18 mouse cellular contexts compared by ENCODE assay signal in the genomic region with DNA sequence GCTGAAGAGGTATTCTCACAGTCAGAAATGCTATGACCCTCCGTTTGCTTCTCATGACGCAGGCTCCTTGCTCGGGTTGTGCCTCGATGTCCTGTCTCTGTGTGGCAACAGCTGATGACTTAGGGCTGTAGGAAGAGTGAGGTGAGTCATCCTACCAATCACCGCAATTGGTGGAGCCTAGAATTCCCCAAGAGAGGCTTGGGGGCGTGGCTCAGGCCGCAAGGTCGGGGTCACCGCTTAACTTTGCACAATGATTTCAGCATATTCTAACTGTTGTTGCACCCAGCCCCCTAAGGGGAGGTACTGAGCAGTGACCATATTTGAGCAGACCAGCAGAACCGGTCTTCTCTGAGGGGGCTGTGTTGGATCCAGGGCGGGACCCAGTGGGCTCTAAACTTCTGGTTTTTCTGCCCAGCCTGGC. TPM values are rescaled to one million over a fixed set of nuclear protein-coding genes. Genes with fewer than 3 reads are reported as not detected.
A peak's percentile ranks its signal among the peaks of the same experiment; 100 is the strongest.
DNase-seq lines count a peak whose midpoint lies in the region; ATAC-seq and TF ChIP-seq lines count a peak whose summit lies in the region.
"Had no signal": no experiment of that assay in that cellular context is flagged by ENCODE, and none has a peak within 500 bp of the region (broad histone marks: within the 10 kb centered on the region; RNA-seq: fewer than 3 reads in every experiment).

No protein-coding gene starts in this region.

- no peak for DNase-seq in lung, adult 2 months
- peak; percentile 81 for DNase-seq in NIH3T3 (ENCODE audit: low read depth)
- DNase-seq in fibroblast of lung, adult 2 months (ENCODE audit: low read depth): peak; percentile 65
- no peak for DNase-seq in frontal cortex, adult 2 months (ENCODE audit: extremely low spot score in 1 of 2, low spot score in 1 of 2)
- DNase-seq in frontal cortex, postnatal 14 days (ENCODE audit: low spot score in 2 of 2): no peak
- DNase-seq: cerebellum, adult 2 months; gastrocnemius, postnatal 14 days; kidney, adult 18-20 months; left cerebral cortex, postnatal 4 days had no signal

- H3K36me3 ChIP-seq in lung, embryonic 15.5 days: no peaks in the 10 kb centered on the region
- no peaks in the 10 kb centered on the region for H3K36me3 ChIP-seq in stomach, embryonic 16.5 days (ENCODE audit: control insufficient read depth, insufficient read depth, low read length)
- no peaks in the 10 kb centered on the region for H3K36me3 ChIP-seq in kidney, embryonic 16.5 days (ENCODE audit: insufficient read depth, low read length)
- H3K36me3 ChIP-seq: heart, embryonic 13.5 days; hindbrain, embryonic 12.5 days; liver, embryonic 15.5 days; midbrain, embryonic 13.5 days had no signal

- WGBS in lung, embryonic 15.5 days: 52% methylated on average over 11 of the region's 11 CpGs
- 52% methylated on average over 11 of the region's 11 CpGs for WGBS in lung, adult 2 months
- 53% methylated on average over 11 of the region's 11 CpGs for WGBS in stomach, embryonic 16.5 days
- WGBS in kidney, embryonic 16.5 days: 62% methylated on average over 11 of the region's 11 CpGs

- H3K27ac ChIP-seq in lung, embryonic 15.5 days: 0 out of 2 replicates have a peak overlapping the region, but pooled peaks have one; percentile 15
- peak overlapping the region; percentile 52; the same call in 1 of the 2 replicates for H3K27ac ChIP-seq in stomach, embryonic 16.5 days (ENCODE audit: low read length)
- H3K27ac ChIP-seq in kidney, embryonic 16.5 days (ENCODE audit: low read length): no peak overlapping the region
- H3K27ac ChIP-seq: heart, embryonic 13.5 days; hindbrain, embryonic 12.5 days; liver, embryonic 15.5 days; midbrain, embryonic 13.5 days had no signal

- H3K4me2 ChIP-seq in lung, embryonic 15.5 days: 0 out of 2 replicates have a peak overlapping the region, but pooled peaks have one; percentile 20
- no peak overlapping the region for H3K4me2 ChIP-seq in stomach, embryonic 16.5 days (ENCODE audit: low read depth, low read length)
- H3K4me2 ChIP-seq in kidney, embryonic 16.5 days (replicated peaks; ENCODE audit: low read depth, low read length): no peak overlapping the region
- H3K4me2 ChIP-seq: heart, embryonic 13.5 days; hindbrain, embryonic 12.5 days; liver, embryonic 15.5 days; midbrain, embryonic 13.5 days had no signal

- H3K4me1 ChIP-seq in lung, embryonic 15.5 days: peaks cover 42% of the 10 kb centered on the region
- peaks cover 14% of the 10 kb centered on the region for H3K4me1 ChIP-seq in lung, adult 2 months (ENCODE audit: control insufficient read depth, insufficient read depth, low read length)
- H3K4me1 ChIP-seq in stomach, embryonic 16.5 days (ENCODE audit: control insufficient read depth, insufficient read depth, low read length): peaks cover 29% of the 10 kb centered on the region
- peaks cover 28% of the 10 kb centered on the region for H3K4me1 ChIP-seq in kidney, embryonic 16.5 days (ENCODE audit: insufficient read depth, low read length)

- TF ChIP-seq CTCF in lung, adult 2 months (IDR thresholded peaks at IDR 0.05; ENCODE audit: insufficient read depth, low read length): no peak

- peaks cover 25% of the 10 kb centered on the region for H3K27me3 ChIP-seq in lung, embryonic 15.5 days
- H3K27me3 ChIP-seq in stomach, embryonic 16.5 days (ENCODE audit: control insufficient read depth, insufficient read depth, low read length): peaks cover 20% of the 10 kb centered on the region
- H3K27me3 ChIP-seq in kidney, embryonic 16.5 days (ENCODE audit: insufficient read depth, low read length): peaks cover 16% of the 10 kb centered on the region
- H3K27me3 ChIP-seq: Patski had no signal

- no peak for TF ChIP-seq POLR2A in lung, adult 2 months (IDR thresholded peaks at IDR 0.05; ENCODE audit: borderline replicate concordance, extremely low read depth, low read depth, low read length)

- ATAC-seq in lung, embryonic 15.5 days (ENCODE audit: borderline replicate concordance, extremely low read depth, low FRiP score, low TSS enrichment): no peak
- ATAC-seq in stomach, embryonic 16.5 days (ENCODE audit: insufficient read depth, low FRiP score): no peak
- no peak for ATAC-seq in kidney, embryonic 16.5 days (ENCODE audit: low FRiP score, low TSS enrichment)
- ATAC-seq: midbrain, embryonic 13.5 days; Patski had no signal

- no peak overlapping the region for H3K4me3 ChIP-seq in lung, embryonic 15.5 days
- no peak overlapping the region for H3K4me3 ChIP-seq in lung, adult 2 months (replicated peaks; ENCODE audit: extremely low read depth, low read depth, low read length)
- H3K4me3 ChIP-seq in stomach, embryonic 16.5 days (replicated peaks; ENCODE audit: low read length): no peak overlapping the region
- H3K4me3 ChIP-seq in kidney, embryonic 16.5 days (ENCODE audit: low read length): no peak overlapping the region
- H3K4me3 ChIP-seq: heart, embryonic 13.5 days; hindbrain, embryonic 12.5 days; liver, embryonic 15.5 days; midbrain, embryonic 13.5 days had no signal

- H3K9me3 ChIP-seq in lung, embryonic 15.5 days: no peaks in the 10 kb centered on the region; the same call in 1 of the 2 replicates
- peaks cover 7% of the 10 kb centered on the region; the same call in 1 of the 2 replicates for H3K9me3 ChIP-seq in stomach, embryonic 16.5 days (replicated peaks; ENCODE audit: control insufficient read depth, low read length)
- peaks cover 7% of the 10 kb centered on the region; the same call in 1 of the 2 replicates for H3K9me3 ChIP-seq in kidney, embryonic 16.5 days (ENCODE audit: low read length)
- H3K9me3 ChIP-seq: hindbrain, embryonic 12.5 days; midbrain, embryonic 13.5 days had no signal

- H3K9ac ChIP-seq in lung, embryonic 15.5 days: no peak overlapping the region
- H3K9ac ChIP-seq in stomach, embryonic 16.5 days (ENCODE audit: low read length): no peak overlapping the region
- H3K9ac ChIP-seq in kidney, embryonic 16.5 days (replicated peaks; ENCODE audit: low read length): no peak overlapping the region
- H3K9ac ChIP-seq: heart, embryonic 13.5 days; hindbrain, embryonic 12.5 days; liver, embryonic 15.5 days; midbrain, embryonic 13.5 days had no signal

RNA-seq across cellular contexts. Expression of a gene that starts 1.9 kb away (rescaled TPM):
- 73.4 and 77.9 TPM in 2 replicates for polyA plus RNA-seq in lung, embryonic 15.5 days (2015; fragmentation: Nextera tagmentation; extraction: Ambion mirVana)
- polyA plus RNA-seq in lung, adult 2 months (2012; rRNA removed): 128 and 171 TPM in 2 replicates
- 58.5 and 61.9 TPM in 2 replicates for polyA plus RNA-seq in stomach, embryonic 16.5 days (2015; fragmentation: Nextera tagmentation; extraction: Ambion mirVana)
- polyA plus RNA-seq in frontal cortex, adult 2 months (2012; rRNA removed): 622 and 690 TPM in 2 replicates
- polyA plus RNA-seq in kidney, embryonic 16.5 days (2015; fragmentation: Nextera tagmentation; extraction: Ambion mirVana): 76.1 and 87.2 TPM in 2 replicates

RNA-seq across cellular contexts. Expression of a gene that starts 34.0 kb away (rescaled TPM):
- not detected in 2 replicates for polyA plus RNA-seq in lung, embryonic 15.5 days (2015; fragmentation: Nextera tagmentation; extraction: Ambion mirVana)
- polyA plus RNA-seq in lung, adult 2 months (2012; rRNA removed): 0.17 and 0.22 TPM in 2 replicates
- polyA plus RNA-seq in stomach, embryonic 16.5 days (2015; fragmentation: Nextera tagmentation; extraction: Ambion mirVana): not detected in 2 replicates
- polyA plus RNA-seq in frontal cortex, adult 2 months (2012; rRNA removed): not detected in 2 replicates
- polyA plus RNA-seq in kidney, embryonic 16.5 days (2015; fragmentation: Nextera tagmentation; extraction: Ambion mirVana): not detected in 2 replicates
- polyA plus RNA-seq: cerebellum, adult 2 months; heart, embryonic 13.5 days; hindbrain, embryonic 12.5 days; liver, embryonic 15.5 days; midbrain, embryonic 13.5 days; neural tube, embryonic 11.5 days; Patski had no signal

Comparison
In these comparisons a context has a peak if more than half of its experiments do, and no peak if none do; other contexts are left out.
1. DNase-seq: peak in NIH3T3 (single experiment) and fibroblast of lung, adult 2 months (single experiment); none in lung, adult 2 months (single experiment), frontal cortex, adult 2 months (0 of 2) and frontal cortex, postnatal 14 days (0 of 2).